Mouse (Mus musculus): ENCODE results near the gene B9d2.

Gene B9d2

GRCm38 (mm10) chr7:25675405-25675804, 5.2 kb upstream of the B9d2 start:
- DNase-seq = no peak

GRCm38 (mm10) chr7:25676085-25676781, 4.3 kb upstream of the B9d2 start:
- no peak for DNase-seq

- no peak for DNase-seq
Measured at GRCm38 (mm10) chr7:25677013-25677412, 3.6 kb upstream of the B9d2 start.

GRCm38 (mm10) chr7:25679971-25680370, 609 bp upstream of the B9d2 start:
- peak; percentile 36 for DNase-seq

GRCm38 (mm10) chr7:25681341-25682231, 1.0 kb downstream of the B9d2 start:
- no peak for DNase-seq

GRCm38 (mm10) chr7:25683474-25684180, 3.0 kb downstream of the B9d2 start:
- no peak for DNase-seq

GRCm38 (mm10) chr7:25684659-25685058, 4.1 kb downstream of the B9d2 start:
- DNase-seq = no peak

- no peak for DNase-seq
Measured at GRCm38 (mm10) chr7:25685926-25686470, 5.4 kb downstream of the B9d2 start.

- DNase-seq = peak; percentile 76
Measured at GRCm38 (mm10) chr7:25686680-25687531, 6.3 kb downstream of the B9d2 start, which contains the start of gene Tgfb1. Gene Tgfb1, plus strand, starts transcription at chr7:25687002.

GRCm38 (mm10) chr7:25687811-25688401, 7.3 kb downstream of the B9d2 start:
- peak; percentile 49 for DNase-seq

- peak; percentile 78 for DNase-seq
Measured at GRCm38 (mm10) chr7:25688810-25689586, 8.4 kb downstream of the B9d2 start.

GRCm38 (mm10) chr7:25689603-25690021, 9.0 kb downstream of the B9d2 start:
- no peak for DNase-seq

GRCm38 (mm10) chr7:25690051-25690450, 9.5 kb downstream of the B9d2 start:
- DNase-seq = no peak

- DNase-seq = no peak
Measured at GRCm38 (mm10) chr7:25694104-25694503, 13.5 kb downstream of the B9d2 start.

- DNase-seq = no peak
Measured at GRCm38 (mm10) chr7:25699851-25700250, 19.3 kb downstream of the B9d2 start.

- DNase-seq = no peak
Measured at GRCm38 (mm10) chr7:25700732-25701131, 20.2 kb downstream of the B9d2 start.

- DNase-seq = no peak
Measured at GRCm38 (mm10) chr7:25702350-25702749, 21.8 kb downstream of the B9d2 start.

- DNase-seq = no peak
Measured at GRCm38 (mm10) chr7:25703793-25704494, 23.4 kb downstream of the B9d2 start.

GRCm38 (mm10) chr7:25704716-25705364, 24.3 kb downstream of the B9d2 start:
- peak; percentile 39 for DNase-seq
